Mouse (Mus musculus): ENCODE measurements around the gene Mybph. TPM values are rescaled to one million over a fixed set of nuclear protein-coding genes. Genes with fewer than 3 reads are reported as not detected.

Gene Mybph
- total and polyA plus RNA-seq, 2 experiments from 2014 or later: not detected

DNA sequence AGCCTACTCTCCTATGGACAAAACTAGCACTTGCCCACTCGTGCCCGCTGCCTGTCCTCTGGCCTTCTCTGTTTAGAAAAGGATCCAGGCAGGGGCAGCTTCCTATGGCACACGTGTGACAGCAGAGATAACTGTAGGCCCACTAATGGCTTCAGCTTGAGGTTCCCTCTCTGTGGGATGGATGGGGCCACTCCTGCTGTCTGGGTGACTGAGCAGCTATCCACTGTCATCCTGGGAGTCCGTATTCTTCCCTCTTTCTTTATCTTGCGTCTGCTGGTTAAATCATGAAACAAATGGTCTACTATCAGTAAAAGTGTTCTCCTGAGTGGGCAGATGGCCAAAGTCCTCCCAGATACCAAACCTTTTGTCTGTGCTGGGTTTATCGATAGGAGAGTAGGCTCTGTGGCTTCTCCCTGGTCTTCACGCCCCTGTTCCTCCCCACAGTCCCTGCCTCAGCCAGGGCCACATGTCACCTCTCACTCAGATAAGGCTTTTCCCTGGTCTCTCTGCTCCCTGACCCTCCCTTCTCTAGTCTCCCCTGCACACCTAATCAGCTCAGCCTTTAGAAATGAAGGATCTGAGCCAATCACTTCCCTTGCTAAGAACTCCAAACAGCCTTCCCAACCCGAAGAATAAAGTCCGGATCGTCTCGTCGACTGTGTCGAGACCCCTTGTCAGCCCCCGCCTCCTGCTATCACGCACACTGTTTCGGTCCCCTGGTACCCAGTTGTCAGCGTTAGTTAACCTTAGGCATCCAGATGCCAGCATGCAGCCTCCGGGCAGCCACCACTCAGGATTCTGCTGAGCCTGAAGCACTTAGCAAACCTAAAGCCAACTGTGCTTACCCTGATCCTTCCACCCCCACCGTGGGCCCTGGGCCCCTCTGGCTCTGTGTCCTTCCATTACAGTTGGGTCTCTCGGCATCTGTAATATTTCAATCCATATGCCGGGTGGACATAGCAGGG, 40.3 kb upstream of the Mybph start:
- no peak overlapping the region for H3K9ac ChIP-seq (replicated peaks; ENCODE audit: low read length, poor library complexity, severe bottlenecking)
- H3K9me3 ChIP-seq (ENCODE audit: low read length): no peaks in the 10 kb centered on the region
- H3K27ac ChIP-seq (ENCODE audit: low read depth, low read length): no peak overlapping the region
- H3K4me3 ChIP-seq (ENCODE audit: low read depth, low read length): no peak overlapping the region
- H3K27me3 ChIP-seq (ENCODE audit: insufficient read depth, low read length): no peaks in the 10 kb centered on the region; the same call in 1 of the 2 replicates
- 70% methylated on average over 21 of the region's 21 CpGs for WGBS
- H3K4me1 ChIP-seq (ENCODE audit: insufficient read depth, low read length): no peaks in the 10 kb centered on the region
- no peaks in the 10 kb centered on the region for H3K36me3 ChIP-seq (ENCODE audit: insufficient read depth, low read length)
- H3K4me2 ChIP-seq (ENCODE audit: low read depth, low read length, poor library complexity, severe bottlenecking): no peak overlapping the region
- TF ChIP-seq CTCF (IDR thresholded peaks at IDR 0.05): no peak
- ATAC-seq (ENCODE audit: low FRiP score) (no peak), DNase-seq (ENCODE audit: low spot score) (no peak)

DNA sequence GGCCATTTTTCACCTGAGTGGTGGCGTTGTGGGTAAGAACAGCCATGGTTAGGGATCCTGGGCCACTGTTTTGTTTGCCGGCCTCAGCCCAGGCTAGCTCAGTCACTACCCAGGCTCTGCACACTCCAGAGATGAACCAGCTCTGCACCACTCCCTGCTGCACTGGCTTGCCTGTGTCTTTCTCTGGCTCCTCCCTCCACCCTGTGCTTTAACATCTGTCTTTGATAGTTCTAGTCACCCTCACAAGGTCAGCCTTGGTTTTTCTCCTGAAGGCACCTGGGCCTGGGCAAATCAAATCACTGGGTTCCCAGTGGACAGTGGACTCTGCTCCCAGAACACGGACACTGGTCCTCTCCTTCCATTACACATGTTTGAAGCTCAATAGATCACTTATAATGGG, 39.1 kb upstream of the Mybph start:
- Histone ChIP-seq H3K36me3 (ENCODE audit: insufficient read depth, low read length) (no peaks in the 10 kb centered on the region), H3K4me2 (ENCODE audit: low read depth, low read length, poor library complexity, severe bottlenecking) (no peak overlapping the region), H3K4me3 (ENCODE audit: low read depth, low read length) (no peak overlapping the region), H3K27me3 (ENCODE audit: insufficient read depth, low read length) (no peaks in the 10 kb centered on the region; the same call in 1 of the 2 replicates), H3K27ac (ENCODE audit: low read depth, low read length) (no peak overlapping the region), H3K9ac (replicated peaks; ENCODE audit: low read length, poor library complexity, severe bottlenecking) (no peak overlapping the region), H3K4me1 (ENCODE audit: insufficient read depth, low read length) (no peaks in the 10 kb centered on the region), H3K9me3 (ENCODE audit: low read length) (no peaks in the 10 kb centered on the region)
- DNase-seq (ENCODE audit: low spot score) (no peak), ATAC-seq (ENCODE audit: low FRiP score) (no peak)
- 91% methylated on average over 3 of the region's 3 CpGs for WGBS
- no peak for TF ChIP-seq CTCF (IDR thresholded peaks at IDR 0.05)

DNA sequence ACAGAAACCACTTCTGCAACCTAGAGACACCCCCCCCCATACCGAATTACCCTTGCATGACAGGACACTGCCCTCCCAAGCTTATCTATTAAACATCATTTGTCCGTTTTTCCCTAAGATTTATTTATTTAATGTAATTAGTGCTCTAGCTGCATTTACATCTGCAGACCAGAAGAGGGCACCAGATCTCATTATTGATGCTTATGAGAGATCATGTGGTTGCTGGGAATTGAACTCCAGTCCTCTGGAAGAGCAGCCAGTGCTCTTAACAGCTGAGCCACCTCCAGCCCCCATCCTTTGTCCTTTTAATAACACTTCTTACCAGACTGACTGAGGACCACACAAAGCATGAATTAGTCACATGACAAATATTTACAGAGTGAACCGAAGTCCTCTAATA, 38.6 kb upstream of the Mybph start:
- Histone ChIP-seq H3K4me2 (ENCODE audit: low read depth, low read length, poor library complexity, severe bottlenecking) (no peak overlapping the region), H3K27me3 (ENCODE audit: insufficient read depth, low read length) (no peaks in the 10 kb centered on the region; the same call in 1 of the 2 replicates), H3K4me3 (ENCODE audit: low read depth, low read length) (no peak overlapping the region), H3K4me1 (ENCODE audit: insufficient read depth, low read length) (no peaks in the 10 kb centered on the region), H3K9ac (replicated peaks; ENCODE audit: low read length, poor library complexity, severe bottlenecking) (no peak overlapping the region), H3K27ac (ENCODE audit: low read depth, low read length) (no peak overlapping the region), H3K36me3 (ENCODE audit: insufficient read depth, low read length) (no peaks in the 10 kb centered on the region), H3K9me3 (ENCODE audit: low read length) (no peaks in the 10 kb centered on the region)
- WGBS: 62% methylated on average over 3 of the region's 3 CpGs
- DNase-seq (ENCODE audit: low spot score): no peak
- ATAC-seq (ENCODE audit: low FRiP score): no peak
- TF ChIP-seq CTCF (IDR thresholded peaks at IDR 0.05): peak; percentile 54

DNA sequence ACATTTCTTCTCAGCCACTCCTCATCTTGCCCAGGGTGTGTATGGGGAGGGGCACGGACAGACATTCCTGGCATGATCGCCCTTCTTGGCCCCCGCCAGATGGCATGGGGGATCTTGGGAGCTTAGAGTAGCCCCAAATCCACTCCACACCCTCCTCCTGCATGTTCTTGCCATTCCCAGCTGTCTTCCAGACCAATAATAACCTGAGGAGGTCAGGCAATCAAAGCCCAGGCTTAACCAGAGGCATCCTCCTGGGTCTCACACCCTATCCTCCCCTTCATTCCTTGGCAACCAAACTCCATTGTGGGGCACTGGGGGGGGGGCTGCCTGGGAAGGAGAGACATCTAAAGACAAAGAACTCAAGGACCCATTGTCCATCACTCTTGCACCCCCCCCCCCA, 32.8 kb upstream of the Mybph start:
- H3K9ac ChIP-seq (replicated peaks; ENCODE audit: low read length, poor library complexity, severe bottlenecking): no peak overlapping the region
- no peaks in the 10 kb centered on the region for H3K27me3 ChIP-seq (ENCODE audit: insufficient read depth, low read length)
- H3K9me3 ChIP-seq (ENCODE audit: low read length): no peaks in the 10 kb centered on the region
- no peaks in the 10 kb centered on the region for H3K36me3 ChIP-seq (ENCODE audit: insufficient read depth, low read length)
- no peak for TF ChIP-seq CTCF (IDR thresholded peaks at IDR 0.05)
- WGBS: 88% methylated on average over 3 of the region's 3 CpGs
- H3K4me3 ChIP-seq (ENCODE audit: low read depth, low read length): no peak overlapping the region
- H3K4me1 ChIP-seq (ENCODE audit: insufficient read depth, low read length): no peaks in the 10 kb centered on the region; the same call in 1 of the 2 replicates
- H3K4me2 ChIP-seq (ENCODE audit: low read depth, low read length, poor library complexity, severe bottlenecking): no peak overlapping the region
- no peak overlapping the region for H3K27ac ChIP-seq (ENCODE audit: low read depth, low read length)
- DNase-seq (ENCODE audit: low spot score) (no peak), ATAC-seq (ENCODE audit: low FRiP score) (no peak)

DNA sequence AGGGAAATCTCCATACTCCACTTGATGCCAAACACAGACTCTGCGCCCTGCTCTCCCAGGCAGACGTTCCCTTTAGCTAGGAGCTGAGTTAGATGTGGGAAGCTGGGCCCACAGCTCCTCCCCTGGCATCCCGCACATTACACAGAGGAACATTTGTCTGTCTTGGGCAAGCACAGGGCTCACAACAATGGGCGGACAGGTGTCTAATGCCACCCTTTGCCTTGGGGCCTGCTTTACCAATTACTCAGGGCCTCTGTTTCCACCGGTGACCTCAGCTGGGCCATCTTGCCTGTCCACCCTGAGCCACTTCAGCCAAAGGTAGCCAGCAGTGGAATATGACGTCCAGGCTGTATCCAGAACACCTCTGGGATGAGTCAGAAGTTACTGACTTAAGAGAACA, 31.8 kb upstream of the Mybph start:
- Histone ChIP-seq H3K9ac (replicated peaks; ENCODE audit: low read length, poor library complexity, severe bottlenecking) (no peak overlapping the region), H3K9me3 (ENCODE audit: low read length) (no peaks in the 10 kb centered on the region), H3K27me3 (ENCODE audit: insufficient read depth, low read length) (no peaks in the 10 kb centered on the region), H3K4me2 (ENCODE audit: low read depth, low read length, poor library complexity, severe bottlenecking) (no peak overlapping the region), H3K27ac (ENCODE audit: low read depth, low read length) (no peak overlapping the region), H3K4me3 (ENCODE audit: low read depth, low read length) (no peak overlapping the region), H3K4me1 (ENCODE audit: insufficient read depth, low read length) (no peaks in the 10 kb centered on the region; the same call in 1 of the 2 replicates), H3K36me3 (ENCODE audit: insufficient read depth, low read length) (no peaks in the 10 kb centered on the region)
- 67% methylated on average over 6 of the region's 6 CpGs for WGBS
- TF ChIP-seq CTCF (IDR thresholded peaks at IDR 0.05): no peak
- ATAC-seq (ENCODE audit: low FRiP score) (no peak), DNase-seq (ENCODE audit: low spot score) (no peak)

DNA sequence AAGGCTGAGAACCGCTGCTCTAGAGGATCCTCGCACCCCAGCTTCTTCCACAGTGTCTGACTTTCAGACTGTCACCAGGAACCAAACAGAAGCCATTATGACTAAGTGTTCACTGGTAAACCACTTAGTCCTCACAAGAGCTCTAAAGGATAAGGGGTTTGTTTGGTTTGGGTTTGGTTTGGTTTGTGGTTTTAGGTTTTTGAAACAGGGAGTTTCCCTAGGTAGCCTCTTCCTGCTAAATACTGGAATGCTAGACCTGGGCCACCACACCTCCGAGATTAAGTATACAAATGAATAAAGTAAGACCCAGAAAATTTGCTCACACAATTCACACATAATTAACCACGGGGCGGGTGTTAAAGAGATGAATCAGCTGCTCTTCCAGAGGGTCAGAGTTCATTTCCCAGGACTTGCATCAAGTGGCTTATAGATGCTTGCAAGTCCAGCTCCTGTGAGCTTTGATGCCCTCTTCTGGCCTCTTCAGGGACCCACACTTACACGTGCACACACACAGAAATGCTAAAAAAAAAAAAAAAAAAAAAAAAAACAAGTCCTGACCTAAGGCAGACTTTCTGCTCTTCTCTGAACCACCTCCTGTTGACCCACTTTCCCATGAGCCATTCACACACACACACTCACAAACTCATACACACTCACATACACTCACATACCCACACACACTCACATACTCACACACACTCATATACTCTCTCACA, 30.6 kb upstream of the Mybph start:
- no peaks in the 10 kb centered on the region for H3K27me3 ChIP-seq (ENCODE audit: insufficient read depth, low read length)
- no peak for ATAC-seq (ENCODE audit: low FRiP score)
- H3K36me3 ChIP-seq (ENCODE audit: insufficient read depth, low read length): no peaks in the 10 kb centered on the region
- WGBS: 84% methylated on average over 6 of the region's 6 CpGs
- H3K4me1 ChIP-seq (ENCODE audit: insufficient read depth, low read length): no peaks in the 10 kb centered on the region; the same call in 1 of the 2 replicates
- no peak overlapping the region for H3K9ac ChIP-seq (replicated peaks; ENCODE audit: low read length, poor library complexity, severe bottlenecking)
- no peak overlapping the region for H3K4me3 ChIP-seq (ENCODE audit: low read depth, low read length)
- no peak overlapping the region for H3K27ac ChIP-seq (ENCODE audit: low read depth, low read length)
- H3K9me3 ChIP-seq (ENCODE audit: low read length): no peaks in the 10 kb centered on the region
- DNase-seq (ENCODE audit: low spot score): no peak
- no peak overlapping the region for H3K4me2 ChIP-seq (ENCODE audit: low read depth, low read length, poor library complexity, severe bottlenecking)
- no peak for TF ChIP-seq CTCF (IDR thresholded peaks at IDR 0.05)
